Mouse (Mus musculus) embryonic fibroblast, embryonic 13.5 days (primary cell): Measurements from ENCODE around the gene Sun2.

Source experiments
- CTCF ChIP-seq: IDR thresholded peaks from 2 replicates; pipeline ENCODE4 v1.5.1; 2011; ENCODE audit warnings: mild to moderate bottlenecking, control low read depth, low read length, moderate library complexity, borderline replicate concordance; ENCODE audit not compliant: insufficient read depth
- POLR2A ChIP-seq: IDR thresholded peaks from 2 replicates; pipeline ENCODE4 v1.6.1; 2011; ENCODE audit warnings: low read depth, mild to moderate bottlenecking, control low read depth, low read length, moderate library complexity

DNA sequence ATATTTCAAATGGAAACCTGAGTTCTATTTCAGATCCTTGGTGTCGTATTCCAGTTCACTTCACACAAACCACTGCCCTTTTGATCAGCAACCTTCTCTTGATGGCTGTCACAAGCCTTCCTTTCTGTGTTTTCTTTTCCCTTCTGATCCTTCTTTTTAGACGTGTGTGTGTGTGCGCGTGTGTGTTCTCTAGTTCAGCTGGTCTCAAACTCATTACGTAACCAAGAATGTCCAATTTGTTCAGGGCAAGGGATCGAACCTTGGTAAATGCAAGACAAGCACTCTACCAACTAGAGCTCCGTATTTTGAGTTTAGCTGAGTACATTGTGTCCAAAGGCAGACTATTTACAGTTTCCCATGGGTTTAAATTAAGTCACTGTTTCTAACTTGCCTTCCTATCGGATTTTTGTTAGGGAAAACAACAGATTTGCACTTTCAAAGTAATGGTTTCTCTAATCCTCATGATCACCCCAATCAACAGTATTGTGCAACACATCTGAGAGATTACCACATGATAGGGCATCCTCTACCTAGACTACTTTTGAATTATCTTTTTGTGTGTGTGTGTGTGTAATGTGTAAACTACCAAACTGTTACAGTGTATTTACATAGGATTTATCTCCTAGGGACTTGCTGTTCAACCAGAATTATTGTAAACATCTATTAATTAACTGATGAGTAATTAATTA, 53.9 kb downstream of the Sun2 start:
- no peak for TF ChIP-seq CTCF
- TF ChIP-seq POLR2A = no peak
